Mouse (Mus musculus) adrenal gland, adult 18-20 months (tissue): Measurements from ENCODE around the gene Manba. TPM values are rescaled to one million over a fixed set of nuclear protein-coding genes. Genes with fewer than 3 reads are reported as not detected.

Experiments used
- DNase-seq, 2 experiments: peaks; one replicate each; pipeline ENCODE4 v3.0.0; 2021 to 2022; ENCODE audit warnings: low spot score in 2 of 2
- total RNA-seq, 2 experiments: library from RNA; stranded (reverse); gene quantifications; 1 replicate in 1 of 2; 2 replicates in 1 of 2; pipeline ENCODE4 v1.2.3; 2021

The Manba gene
- total RNA-seq, 2 experiments from 2014 or later: 10.9 to 11.7 TPM

DNA sequence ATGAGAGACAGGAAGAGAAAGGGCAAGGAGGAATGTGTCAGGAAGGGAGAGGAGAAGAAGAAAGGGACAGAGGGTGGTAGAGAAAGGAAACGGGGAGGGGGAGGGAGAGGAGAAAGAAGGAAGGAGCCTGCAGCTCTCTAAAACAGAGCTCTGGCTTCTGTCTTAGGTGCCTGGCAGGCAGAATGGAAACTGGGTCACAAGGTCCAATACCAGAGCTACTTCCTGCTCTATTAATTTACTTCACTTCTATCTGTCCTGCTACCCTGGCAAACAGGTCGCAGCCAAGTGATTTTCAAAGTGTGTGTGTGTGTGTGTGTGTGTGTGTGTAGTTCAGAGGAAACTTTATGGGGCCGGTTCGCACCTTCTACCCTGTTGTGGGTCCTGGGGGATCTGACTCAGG, 93.8 kb downstream of the Manba start:
- DNase-seq: no peak

- no peak for DNase-seq
Measured at GRCm38 (mm10) chr3:135580439-135581275, 95.2 kb downstream of the Manba start.

- no peak for DNase-seq
Measured at GRCm38 (mm10) chr3:135581606-135582117, 96.3 kb downstream of the Manba start.

DNA sequence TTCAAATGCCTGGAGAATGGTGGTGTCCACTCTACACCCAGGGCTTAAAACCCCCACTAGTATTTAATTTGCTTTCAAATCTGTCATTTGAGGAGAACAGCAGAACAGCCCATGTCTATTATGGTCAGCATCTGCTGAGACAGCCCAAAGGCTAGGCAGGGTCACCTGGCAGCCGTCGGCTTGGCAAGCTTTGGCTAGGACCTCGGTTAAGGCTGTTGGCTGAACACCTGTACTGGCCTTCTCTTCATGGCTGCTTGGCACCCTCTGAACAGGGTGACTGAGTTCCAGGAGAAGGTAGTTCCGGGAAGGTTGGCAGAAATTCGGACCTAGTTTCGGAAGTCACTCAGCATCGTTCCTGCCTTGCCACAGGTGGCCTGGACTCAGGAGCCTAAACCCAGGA, 96.8 kb downstream of the Manba start:
- DNase-seq: no peak

DNA sequence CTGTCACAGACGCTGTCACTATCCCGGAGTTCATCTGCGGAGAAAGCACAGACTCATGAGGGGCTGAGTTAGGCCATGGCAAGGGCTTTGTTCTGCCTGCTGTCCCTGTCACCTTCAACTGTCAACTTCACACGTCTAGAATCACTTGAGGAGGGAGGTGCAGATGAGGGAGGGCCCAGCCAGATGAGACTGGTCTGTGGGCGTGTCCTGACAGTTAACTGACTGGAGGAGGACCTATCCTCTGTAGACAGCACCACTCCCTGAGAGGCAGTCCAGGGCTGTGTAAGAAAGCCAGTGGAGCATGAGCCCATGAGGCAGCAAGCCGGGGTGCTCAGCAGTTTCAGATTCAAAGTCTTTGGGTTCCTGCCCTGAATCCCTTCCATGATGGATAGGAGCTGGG, 100.1 kb downstream of the Manba start:
- DNase-seq: no peak

DNA sequence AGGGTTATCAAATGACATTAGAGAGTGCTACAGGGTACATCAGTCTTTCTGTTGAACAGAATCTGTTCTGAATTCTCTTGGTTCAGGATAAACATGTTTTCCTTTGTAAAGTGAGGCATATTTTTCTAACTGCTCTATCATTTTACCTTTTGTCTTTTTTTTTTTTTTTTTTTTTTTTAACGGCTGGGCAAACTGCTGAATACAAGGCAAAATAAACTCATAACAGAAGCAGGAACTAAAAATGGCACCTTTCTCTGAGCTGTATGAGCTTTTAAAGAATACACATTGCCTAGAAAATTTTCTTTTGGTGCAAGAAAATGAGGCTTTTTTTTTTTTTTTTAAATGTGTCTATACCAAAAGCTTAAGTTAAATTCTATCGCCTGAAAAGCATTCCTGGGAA, 100.6 kb downstream of the Manba start:
- DNase-seq: no peak

GRCm38 (mm10) chr3:135586471-135586880, 101.1 kb downstream of the Manba start:
- no peak for DNase-seq

GRCm38 (mm10) chr3:135590471-135590870, 105.1 kb downstream of the Manba start:
- no peak for DNase-seq

DNA sequence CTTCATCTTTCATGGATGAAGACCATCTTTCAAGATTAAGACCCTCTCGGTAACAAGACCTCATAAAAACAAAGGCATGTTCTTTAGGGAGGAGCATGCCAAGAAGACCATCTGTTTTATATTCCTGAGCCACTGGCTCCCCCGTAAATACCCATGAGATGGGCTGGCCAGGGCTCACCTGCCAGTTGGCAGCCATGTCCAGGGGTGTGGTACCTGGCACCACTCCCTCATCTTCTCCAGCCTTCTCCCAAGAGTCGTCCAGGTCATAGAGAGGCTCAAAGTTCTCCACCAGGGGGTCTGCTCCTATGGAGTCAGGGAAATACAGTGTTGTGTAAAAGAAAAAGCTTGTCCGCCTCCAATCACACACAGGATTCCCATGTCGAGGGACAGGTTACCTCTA, 106.0 kb downstream of the Manba start:
- DNase-seq: no peak

DNA sequence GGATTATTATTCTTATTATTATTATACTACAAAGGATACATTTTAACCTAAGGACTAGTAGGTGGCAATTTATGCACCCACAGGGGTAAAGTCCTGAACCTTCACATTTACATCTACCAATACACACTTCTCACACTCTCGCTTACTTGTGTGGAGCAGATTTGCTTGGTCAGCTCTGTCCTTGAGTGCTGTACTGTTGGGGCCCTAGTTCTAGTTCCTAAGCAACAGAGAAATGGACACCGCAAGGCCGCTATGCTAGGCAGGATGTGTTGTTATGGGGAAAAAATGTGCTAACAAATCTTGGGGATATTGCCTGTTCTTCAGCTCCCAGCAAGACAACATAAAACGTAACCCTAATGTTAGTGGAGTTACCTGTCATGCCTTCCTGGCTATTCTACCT, 106.6 kb downstream of the Manba start:
- no peak for DNase-seq

GRCm38 (mm10) chr3:135594238-135594917, 109.0 kb downstream of the Manba start:
- no peak for DNase-seq

DNA sequence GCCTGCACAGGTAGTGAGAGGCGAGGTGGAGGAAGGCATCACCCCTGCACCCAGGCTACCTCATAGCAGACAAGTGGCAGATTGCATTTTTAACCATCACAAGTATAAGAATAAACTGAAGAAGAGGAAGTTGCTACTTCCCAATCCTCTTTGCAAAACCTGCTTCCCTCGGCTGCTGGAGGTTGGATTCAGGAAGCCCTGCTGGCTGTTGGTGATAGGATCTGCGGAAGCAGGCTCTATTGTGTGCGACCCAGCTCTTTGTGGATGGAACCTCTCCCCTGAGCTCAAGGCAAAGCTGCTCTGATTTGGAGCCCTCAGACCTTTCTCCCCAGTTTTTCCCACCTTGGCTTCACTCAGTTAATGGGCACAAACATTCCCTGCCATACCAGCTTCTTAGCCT, 111.6 kb downstream of the Manba start:
- DNase-seq: no peak

DNA sequence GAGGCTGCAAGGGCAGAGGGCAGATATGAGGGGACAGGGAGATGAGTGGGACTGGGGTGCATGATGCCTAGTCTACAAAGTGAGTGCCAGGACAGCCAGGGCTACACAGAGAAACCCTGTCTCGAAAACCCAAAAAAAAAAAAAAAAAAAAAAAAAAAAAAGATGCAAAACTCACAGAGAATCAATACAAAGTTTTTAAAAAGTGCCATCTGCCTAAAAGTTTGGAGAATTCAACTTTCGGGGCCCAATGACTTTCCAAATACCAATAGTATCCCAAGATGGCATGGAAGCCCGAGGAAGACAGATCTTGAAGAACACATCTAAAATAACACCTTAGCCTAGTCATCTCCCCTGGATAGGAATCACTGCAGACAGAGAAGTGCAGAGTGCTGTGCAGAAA, 112.9 kb downstream of the Manba start:
- no peak for DNase-seq

DNA sequence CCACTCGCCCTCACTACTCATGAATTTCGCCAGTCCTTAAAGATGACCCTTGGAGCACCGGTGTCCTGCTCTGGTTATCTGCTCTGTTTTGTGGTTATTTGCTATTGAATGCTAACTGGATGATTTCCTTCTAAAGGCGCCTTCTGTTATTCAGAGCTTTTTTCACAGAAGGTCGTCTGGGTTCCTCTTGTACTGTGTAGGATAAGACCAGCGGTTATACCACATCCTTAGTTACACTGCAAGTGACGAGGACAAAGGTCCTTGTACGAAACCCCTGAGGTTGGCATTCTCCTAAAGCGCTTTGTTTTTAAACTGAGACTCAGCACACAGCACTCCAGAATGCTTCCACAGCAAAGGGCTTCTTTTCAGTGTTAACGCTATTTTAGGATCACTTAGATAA, 117.3 kb downstream of the Manba start:
- no peak for DNase-seq

GRCm38 (mm10) chr3:135604626-135605417, 119.4 kb downstream of the Manba start:
- no peak for DNase-seq

- no peak for DNase-seq
Measured at GRCm38 (mm10) chr3:135605474-135605873, 120.1 kb downstream of the Manba start.

GRCm38 (mm10) chr3:135606592-135606991, 121.2 kb downstream of the Manba start:
- no peak for DNase-seq

GRCm38 (mm10) chr3:135607021-135607420, 121.6 kb downstream of the Manba start:
- no peak for DNase-seq

GRCm38 (mm10) chr3:135607660-135608473, 122.5 kb downstream of the Manba start:
- no peak for DNase-seq

DNA sequence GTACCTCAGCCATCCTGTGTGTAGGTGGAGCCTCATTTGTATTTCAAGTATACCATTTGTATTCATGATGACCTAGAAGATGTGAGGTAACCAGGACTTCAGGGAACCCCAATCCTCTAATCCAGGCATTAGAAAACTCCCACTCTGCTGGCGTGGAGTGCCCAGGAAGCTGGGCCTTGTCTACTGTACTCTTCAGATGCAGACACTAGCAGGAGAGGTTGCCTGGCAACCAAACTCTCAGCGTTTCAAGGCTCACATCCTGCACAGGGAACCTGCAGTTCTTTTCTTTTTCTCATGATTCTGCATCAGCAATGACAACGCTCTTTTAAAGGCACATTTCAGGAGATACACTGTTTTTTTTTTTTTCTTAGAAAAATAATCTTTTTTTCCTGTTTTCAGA, 124.8 kb downstream of the Manba start:
- no peak for DNase-seq

- no peak for DNase-seq
Measured at GRCm38 (mm10) chr3:135614376-135614775, 129.0 kb downstream of the Manba start.
